Mouse (Mus musculus): ENCODE measurements around the gene Arhgap24.

Gene Arhgap24

DNA sequence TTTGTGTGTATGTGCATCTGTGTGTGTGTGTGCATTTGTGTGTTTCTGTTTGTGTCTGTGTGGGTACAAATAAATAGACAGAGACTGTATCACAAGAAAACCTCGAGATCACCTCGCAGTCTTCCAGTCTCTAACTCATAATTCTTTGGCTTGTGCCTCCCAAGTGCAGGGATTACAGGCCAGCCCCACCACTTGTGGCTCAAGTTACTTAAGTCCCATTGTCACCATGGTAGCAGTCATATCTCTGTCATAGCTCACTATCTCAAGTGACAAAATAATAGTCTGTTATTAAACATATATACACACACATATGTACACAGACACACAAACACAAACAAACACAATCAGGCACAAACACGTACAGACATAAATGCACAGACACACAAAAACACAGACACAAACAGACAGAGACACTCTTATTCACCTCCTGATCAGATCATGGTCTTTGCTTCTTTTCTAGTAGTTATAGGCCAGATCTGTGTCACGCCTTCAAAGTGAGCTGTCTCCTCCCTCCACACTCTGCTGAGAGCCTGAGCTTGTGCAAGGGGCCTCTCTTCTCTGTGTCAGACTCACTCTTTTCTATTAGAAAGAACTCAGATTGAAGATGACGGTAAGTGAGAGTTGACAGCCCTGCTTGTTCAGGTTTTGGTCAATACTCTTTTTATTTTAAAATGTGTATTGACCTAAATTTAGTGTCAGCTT is 261.5 kb downstream of the Arhgap24 start:
- DNase-seq (ENCODE audit: low spot score in 2 of 2): no peak

DNA sequence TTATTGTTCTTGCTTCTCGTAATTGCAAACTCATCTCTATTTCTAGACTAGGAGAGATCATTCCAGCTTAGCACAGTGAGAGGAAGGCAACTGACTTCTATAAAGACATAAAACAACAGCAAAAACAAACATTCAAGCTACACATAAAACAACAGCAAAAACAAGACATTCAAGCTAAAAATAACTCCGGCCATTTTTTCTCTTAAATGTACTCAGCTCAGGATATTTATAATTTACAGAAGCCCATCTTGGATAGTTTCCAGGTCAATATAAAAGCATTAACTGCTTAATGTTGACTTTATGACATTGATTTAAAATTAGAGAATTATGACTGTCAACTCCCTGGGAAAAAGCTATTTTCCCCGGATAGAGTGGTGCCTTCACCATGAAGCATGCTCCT is 262.2 kb downstream of the Arhgap24 start:
- no peak for DNase-seq (ENCODE audit: low spot score in 2 of 2)

DNA sequence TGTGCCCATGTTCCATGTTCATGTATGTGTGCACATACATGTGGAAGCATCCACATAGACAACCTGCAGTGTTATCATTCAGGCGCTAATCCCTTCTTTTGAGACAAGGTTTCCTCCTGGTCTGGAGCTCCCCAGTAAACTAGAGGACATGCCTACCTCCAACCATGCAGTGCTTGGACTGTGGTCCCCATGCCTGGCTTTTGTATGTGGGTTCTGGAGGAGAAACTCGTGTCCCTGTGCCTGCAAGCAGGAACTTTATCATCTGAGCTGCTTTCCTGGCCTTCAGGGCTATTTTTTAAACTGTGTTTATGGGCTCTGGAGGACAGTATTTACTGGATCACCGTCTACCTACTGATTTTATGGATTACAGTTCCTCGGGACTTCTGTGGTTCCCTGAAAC is 262.9 kb downstream of the Arhgap24 start:
- DNase-seq (ENCODE audit: low spot score in 2 of 2): no peak

DNA sequence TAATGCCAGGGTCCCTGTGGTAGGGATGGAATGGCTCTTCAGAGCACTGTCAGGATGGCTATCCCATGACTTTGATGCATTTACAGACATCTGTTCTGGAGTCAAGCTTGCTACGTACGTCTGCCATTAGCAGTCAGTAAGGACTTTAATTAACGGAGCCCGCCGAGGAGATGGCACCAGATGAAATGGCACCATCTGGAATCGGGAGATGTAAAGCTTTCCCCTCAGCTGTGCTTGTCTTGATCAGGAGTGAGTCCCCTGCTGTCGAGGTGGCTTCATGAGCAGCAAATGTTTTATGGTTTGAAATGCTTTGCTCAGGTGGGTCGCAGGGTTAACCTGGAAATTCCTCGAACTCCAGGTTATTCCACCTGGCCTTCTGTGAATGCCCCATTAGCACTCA is 267.0 kb downstream of the Arhgap24 start:
- DNase-seq (ENCODE audit: low spot score in 2 of 2): no peak

DNA sequence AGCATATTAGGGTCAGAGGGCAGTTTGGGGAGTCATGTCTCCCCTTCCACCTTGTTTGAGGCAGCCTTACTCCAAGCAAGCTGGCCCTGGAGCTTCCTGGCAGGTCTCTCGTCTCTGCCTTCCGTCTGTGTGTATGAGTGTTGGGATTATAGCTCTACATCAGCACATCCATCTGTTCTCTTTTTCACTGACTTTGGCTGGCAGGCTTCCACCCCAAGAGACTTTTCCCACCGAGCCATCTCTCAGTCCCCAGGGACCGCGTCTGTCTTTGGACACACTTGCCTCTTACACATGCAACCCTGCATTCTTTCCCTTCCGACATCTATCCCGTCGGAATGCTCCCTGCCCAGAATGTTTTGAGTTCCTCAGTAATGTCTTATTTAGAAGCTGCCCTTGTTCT is 267.8 kb downstream of the Arhgap24 start:
- no peak for DNase-seq (ENCODE audit: low spot score in 2 of 2)

DNA sequence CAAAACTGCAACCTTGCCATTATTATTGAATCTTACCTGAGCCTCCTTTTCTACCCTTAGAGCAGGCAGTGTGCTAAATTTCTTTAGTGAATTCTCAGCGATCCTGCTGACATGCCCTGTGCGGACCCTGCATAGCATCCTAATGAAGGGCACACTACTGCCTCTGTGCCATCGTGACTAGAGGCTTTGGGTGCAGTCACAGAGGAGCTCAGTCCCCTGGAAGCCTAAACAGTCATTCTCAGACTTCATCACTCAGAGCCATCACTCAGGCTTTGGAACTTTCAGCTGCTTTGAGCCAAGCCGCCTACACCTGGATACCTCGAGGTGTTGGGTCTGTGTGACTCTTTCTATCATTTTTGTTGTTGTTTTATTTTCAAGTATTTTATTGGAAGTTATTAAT is 269.5 kb downstream of the Arhgap24 start:
- DNase-seq (ENCODE audit: low spot score in 2 of 2): no peak

DNA sequence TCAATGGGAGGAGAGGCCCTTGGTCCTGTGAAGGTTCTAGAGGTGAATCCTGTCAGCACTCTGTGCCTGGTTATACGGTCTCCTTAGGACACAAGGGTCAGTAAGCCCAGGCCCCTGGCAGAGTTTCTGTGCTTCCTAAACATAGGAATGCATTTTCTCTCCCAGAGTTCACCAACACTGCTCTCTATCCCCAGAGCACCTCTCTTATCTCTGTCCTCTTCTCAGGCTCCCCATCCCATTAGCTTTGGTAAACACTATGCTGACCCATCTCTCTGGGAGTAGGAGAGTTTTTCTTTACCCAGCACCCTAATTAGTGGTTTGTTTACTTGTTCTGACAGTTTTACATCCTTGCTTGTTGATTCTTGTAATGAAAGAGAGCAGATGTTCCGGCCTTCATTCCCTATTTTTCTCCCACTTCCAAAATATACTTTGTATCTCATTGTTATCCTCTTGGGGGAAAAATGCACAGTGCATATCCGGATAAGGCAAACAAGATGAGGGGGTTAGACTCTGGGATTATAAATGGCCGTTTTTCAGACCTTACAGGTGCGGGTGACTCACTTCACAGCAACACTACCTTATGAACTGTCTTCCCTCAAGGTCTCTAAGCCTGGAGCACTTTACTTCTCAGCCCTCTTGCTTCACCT is 270.6 kb downstream of the Arhgap24 start:
- no peak for DNase-seq (ENCODE audit: low spot score in 2 of 2)

DNA sequence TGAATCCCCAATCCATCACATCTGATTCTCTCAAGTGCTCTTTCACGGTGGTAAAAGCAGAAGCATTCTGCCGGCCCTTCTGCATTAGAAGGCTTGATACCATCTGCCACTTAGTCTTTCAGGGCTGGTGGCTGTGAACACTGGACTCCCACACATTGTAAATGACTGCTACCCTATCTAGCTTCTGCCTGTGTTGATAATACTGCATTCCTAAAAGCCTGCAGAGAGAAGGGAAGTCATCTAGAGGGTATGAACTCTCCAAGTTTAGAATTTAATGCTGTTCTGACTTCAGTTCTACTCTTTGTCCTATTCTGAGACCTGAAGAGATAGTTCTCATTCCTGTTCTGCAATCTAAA is 271.1 kb downstream of the Arhgap24 start:
- DNase-seq (ENCODE audit: low spot score in 2 of 2): no peak

DNA sequence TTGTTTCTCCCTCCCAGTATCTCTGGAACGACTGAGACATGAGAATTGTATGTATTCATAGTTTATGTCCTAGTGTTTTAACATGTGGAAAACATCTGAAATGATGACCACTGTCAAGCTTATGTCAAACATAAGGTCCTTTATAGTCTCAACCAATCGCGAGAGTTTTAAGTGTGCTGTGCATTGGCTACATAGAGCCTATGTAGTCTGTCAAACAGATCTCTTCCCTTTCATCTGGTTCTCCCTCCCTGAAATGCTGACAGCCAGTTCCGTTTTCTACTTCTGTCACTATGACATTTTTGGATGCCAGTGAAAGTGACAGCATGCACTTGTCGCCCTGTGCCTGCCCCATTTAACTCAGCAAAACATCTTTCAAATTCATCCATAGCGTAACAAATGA is 275.8 kb downstream of the Arhgap24 start:
- no peak for DNase-seq (ENCODE audit: low spot score in 2 of 2)

DNA sequence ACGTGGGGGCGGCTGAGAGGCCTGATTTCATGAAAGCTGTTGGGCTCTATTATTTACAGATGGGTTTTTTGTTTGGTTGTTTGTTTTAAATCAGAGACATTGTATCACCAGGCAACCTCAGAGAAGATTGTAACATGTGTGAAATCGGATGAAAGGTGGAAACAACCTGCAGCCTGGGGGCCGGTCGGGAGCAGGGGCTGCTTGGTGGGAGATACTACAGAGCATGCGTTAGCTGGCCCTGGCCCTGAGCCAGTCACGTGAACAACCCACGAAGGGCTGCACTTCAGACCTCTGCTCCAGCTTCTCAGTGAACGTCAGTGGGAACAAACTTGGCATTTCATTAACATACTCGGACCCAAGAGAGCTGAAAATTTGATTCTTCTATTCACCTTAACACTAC is 284.5 kb downstream of the Arhgap24 start:
- DNase-seq (ENCODE audit: low spot score in 2 of 2): no peak

DNA sequence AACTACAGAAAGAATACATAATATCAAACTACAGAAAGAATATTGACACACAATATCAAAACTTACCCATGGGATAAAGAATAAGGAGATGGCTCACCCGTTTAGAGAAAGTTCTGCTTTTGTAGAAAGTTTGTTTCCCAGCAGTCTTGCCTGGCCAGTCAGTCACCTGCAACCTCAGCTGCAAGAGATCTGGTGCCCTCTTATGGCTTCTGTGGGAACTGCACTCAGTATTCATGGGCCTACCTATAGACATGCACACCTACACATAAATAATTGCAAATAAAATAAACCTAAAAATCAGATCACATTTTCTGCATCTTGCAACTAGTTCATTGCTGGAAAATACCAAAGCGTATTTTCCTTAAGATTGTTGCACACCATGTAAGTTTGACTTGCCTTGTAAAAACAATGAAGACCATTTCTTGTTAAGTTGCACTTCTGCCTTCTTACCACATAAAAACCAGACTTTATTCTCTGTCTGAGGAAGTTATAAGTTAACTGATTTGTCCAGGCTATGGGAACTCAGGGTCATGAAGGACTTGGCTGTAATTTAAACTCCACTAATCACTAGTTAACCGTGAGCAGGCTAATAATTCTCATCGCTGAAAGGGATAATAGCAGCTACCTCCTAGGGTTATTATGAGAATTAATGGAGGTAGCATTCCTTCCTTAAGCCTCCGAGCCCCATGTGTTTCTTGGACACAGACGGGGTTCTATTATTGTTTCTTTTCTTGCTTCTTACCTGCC is 285.3 kb downstream of the Arhgap24 start:
- DNase-seq (ENCODE audit: low spot score in 2 of 2): peak; percentile 45 to 75

DNA sequence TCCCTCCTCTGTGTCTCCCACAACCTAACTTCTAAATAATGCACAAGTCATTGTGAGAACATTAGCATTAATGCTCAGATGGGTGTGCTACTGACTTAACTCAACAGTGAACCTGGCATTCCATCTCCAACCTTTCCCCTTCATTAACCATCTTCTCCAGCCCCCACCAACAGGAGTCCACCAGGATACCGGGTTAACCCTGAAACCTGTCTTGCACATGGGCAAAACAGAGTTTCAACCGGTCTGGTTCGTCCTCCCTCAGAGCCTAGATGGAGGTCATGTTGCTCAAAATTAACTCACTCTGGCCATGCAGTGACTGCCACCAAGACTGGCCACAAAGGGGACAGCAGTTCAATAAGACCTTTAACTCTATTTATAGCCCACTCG is 285.9 kb downstream of the Arhgap24 start:
- DNase-seq (ENCODE audit: low spot score in 2 of 2): no peak

DNA sequence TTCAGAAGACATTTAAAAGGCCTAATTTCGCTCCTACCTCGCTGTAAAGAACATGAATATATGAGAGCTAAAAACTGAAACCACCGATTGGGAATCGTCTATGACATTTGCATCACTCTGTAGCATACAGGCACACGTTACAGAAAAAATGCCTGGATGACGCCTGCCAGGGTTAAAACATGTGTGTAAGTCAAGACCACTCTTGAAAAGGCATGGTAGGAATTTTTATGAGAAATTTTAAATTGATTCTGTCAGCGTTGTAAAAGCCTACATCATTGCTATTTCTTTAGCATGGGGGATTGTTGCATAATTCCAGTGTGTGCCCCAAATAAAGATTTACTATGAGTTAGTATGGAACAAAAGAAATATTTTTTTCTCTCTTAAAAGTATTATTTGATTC is 286.6 kb downstream of the Arhgap24 start:
- no peak for DNase-seq (ENCODE audit: low spot score in 2 of 2)

DNA sequence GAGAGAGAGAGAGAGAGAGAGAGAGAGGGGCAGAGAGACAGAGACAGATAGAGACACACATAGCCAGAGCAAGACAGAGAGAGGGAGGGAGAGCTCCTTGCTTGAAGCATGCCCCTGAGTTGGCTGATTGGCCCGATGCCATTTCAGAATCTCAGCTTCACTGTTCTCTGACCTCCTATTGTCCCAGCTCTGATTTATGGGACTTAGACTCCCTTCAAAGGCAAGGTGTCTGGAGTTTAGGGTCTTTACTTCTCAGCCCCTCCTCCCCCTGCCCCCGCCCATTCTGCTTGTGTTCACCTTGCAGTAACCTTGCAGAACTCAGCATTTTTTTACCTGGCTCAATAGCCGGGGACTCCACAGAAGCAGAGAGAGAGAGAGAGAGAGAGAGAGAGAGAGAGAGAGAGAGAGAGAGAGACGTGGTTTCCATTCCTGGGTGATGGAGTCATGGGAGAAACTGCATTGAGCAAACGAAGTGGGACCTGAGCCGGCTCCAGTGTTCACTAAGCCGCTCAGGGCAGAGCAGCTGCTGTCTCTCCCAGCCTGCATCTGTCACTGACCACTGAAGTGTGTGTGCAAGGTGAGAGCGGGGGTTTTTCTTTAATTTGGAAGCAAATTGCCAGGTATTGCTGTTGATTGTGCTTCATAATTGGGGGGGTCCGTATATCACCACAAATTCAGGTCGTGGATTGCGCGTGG is 287.3 kb downstream of the Arhgap24 start:
- DNase-seq (ENCODE audit: low spot score in 2 of 2): no peak

DNA sequence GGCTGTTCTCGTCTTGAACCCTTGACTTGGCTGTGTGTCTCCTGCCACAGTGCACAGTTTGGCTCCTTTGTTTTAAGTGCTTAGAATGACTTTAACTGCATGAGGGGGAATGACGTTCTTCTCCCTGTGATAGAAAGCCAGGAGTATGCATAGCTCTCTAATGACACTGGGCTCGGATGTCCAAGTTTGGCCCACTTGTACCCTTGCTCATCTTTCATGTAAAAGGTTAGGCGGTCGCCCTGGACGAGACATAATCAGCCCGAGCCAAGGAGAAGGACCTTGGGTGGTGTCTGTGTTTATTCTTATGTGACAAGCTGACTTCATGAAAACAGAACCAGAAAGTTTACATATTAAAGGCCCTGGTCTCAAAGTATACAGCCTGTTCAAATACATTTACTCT is 289.4 kb downstream of the Arhgap24 start:
- no peak for DNase-seq (ENCODE audit: low spot score in 2 of 2)

DNA sequence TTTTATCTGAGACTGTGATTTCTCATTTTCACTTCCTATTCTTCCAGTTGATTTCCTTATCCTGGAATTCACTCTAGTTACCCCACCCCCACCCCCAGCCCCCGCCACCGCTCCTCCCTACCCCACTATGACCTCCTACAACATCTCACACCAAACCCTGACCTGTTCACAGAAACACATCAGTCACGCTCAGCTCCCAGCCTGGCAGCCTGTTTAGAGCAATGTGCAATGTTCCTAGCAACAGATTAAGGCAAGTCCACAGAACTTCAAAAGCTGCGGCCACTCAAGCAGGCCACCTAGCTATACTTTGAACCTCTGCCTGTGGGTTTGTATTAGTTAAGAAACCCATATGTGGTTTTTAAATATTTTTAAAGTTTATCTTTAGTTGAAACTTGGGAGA is 293.3 kb downstream of the Arhgap24 start:
- no peak for DNase-seq (ENCODE audit: low spot score in 2 of 2)

DNA sequence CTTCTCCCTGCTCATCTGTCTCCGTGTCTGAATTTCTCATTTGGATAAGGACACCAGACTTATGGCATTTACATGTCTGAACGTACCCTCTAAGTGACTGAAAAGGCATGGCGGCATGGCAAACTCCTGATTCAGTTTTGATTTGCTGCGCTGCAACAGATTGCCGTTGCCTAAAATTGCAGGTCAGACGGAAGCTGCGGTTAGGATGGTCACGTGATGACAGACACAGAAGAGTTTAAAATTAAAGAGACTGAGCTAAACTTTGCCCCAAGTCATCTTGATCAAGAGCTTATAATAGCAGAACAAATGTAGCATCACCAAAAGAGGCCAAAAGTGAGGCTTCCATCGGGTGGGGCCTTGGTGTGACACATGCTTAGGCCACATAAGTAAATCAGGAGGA is 296.1 kb downstream of the Arhgap24 start:
- DNase-seq (ENCODE audit: low spot score in 2 of 2): no peak

DNA sequence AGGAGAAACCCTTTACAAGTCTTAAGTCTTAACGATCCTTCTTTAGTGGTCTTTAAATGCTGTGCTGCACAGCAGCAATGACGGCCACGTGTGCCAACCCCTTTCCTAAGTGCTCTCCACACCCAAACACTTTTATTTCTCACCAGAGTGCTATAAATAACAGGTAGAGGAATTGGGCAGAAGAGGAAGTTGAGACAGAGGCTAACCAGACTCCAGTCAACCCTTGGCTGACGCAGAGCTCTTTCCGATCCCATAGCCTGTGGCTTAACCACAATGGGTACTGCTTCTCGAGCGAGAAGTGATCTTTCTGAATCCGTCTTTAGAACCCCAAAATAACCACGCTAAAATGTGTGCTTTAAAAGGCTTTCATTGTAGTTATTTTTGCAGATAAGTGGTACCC is 296.7 kb downstream of the Arhgap24 start:
- DNase-seq (ENCODE audit: low spot score in 2 of 2): no peak

DNA sequence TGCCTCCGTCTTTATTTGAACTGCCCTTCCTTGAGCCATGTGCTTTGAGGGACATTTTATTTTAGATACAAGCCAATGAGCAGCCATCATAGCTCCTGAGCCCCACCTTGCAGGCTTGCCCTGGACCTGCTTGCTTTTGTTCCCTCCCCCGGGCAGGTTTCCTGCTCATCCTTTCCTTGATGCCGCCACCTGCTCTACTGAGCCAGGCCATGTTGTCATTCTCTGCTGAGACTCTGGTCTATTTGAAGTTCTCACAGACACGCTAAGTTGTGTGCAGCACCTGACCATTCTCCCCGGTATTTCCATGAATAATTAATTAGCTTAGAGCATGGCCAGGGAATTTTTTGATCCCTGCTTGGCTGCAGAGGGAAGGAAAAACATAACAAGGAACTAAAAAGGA is 297.1 kb downstream of the Arhgap24 start:
- no peak for DNase-seq (ENCODE audit: low spot score in 2 of 2)

DNA sequence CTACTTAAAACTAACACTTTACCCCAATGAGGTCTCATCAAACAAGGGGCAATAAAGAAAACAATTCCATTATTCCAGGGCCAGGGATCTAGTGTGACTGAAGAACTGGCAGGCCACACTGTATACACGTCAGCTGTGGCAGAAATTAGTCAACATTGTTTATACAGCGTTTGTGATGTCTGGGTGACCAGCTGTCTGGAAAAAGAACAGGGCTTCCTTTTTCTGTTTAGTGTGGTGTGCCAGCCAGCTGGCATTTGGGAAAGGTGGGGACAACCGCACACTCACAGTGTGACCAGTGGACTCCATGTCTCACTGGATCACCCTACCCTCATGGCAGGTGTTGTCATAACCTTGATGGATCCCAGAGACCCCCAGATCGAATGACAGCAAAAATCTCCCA is 302.4 kb downstream of the Arhgap24 start:
- no peak for DNase-seq (ENCODE audit: low spot score in 2 of 2)

DNA sequence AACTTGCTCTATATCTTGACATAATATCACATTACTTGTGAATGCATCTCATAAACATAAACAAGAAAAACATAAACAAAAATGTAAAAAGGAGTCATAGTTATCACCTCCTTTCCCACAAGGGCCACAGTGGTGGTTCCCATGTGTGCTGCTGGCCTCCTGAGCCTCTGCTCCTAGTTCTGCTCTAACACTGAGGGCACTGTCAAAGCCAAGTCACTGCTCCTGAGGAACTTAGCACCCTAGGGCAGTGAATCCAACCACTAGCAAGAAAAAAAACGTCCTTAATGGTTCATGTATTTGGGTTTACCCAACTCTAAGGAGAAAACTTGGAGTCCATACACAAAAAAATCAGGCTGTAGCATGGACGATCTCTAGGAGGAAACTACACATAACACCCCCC is 304.9 kb downstream of the Arhgap24 start:
- DNase-seq (ENCODE audit: low spot score in 2 of 2): no peak

DNA sequence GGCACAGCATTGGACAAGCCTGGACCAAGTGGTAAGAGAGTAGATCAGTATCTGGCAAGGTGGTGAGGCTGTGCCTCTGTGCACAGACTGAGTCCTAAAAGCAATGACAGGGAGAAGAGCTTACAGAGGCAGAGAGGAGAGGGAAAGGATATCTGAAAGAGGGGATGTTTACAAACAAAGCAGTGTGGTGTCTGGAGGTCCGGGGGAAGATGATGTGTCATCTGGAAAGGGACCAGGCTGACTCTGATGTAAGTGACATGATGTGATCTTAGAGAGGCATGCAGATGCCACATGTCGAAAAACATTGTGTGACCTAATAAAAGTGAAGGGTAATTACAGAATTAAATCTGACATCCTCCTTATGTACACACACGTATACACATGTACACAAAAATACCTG is 307.2 kb downstream of the Arhgap24 start:
- DNase-seq (ENCODE audit: low spot score in 2 of 2): no peak

DNA sequence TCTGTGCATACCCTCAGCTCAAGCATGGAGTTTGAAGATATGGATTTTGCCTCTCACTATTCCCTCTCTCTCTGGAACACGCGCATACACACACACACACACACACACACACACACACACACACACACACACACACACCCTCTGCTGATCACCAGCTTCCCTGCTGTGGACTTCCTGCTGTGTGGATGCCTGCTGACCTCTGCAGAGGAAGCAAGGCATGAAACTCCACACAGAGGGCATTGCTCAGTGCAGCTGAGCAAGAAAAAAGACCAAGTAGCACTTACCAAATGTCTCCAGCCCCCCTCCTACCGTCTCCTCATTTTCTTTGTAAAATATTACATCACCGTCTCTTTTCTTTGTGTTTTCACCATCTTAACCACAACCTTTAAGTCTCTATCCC is 310.1 kb downstream of the Arhgap24 start:
- DNase-seq (ENCODE audit: low spot score in 2 of 2): no peak

Data from spleen, postnatal 4 days (tissue).